Mouse (Mus musculus): ENCODE measurements around the gene Exoc3l.

GRCm38 (mm10) chr8:105269461-105269947 lies 26.4 kb downstream of the Exoc3l start, which contains the start of gene Hsf4:
- TF ChIP-seq CTCF (IDR thresholded peaks at IDR 0.05; ENCODE audit: low read depth, low read length): no peak
- no peak for TF ChIP-seq POLR2A (IDR thresholded peaks at IDR 0.05; ENCODE audit: borderline replicate concordance, low read depth, low read length)
